Mouse (Mus musculus) limb, embryonic 10.5 days (tissue): ENCODE measurements at regions not wholly inside any gene's neighbourhood (a gene's known extent, or its start where the extent isn't known, plus 50 kb on each side); places are given as distances from the start of the nearest gene placed in this dataset.
A peak's percentile ranks its signal among the peaks of the same experiment; 100 is the strongest.

Experiments
- DNase-seq: peaks from one replicate; pipeline ENCODE4 v3.0.0-alpha.2; 2017; ENCODE audit warnings: low spot score
- H3K27ac ChIP-seq: fragments of 300-500 bp; sonication (generic); 2 replicates; pipeline ENCODE4 v1.5.1; 2016; ENCODE audit warnings: mild to moderate bottlenecking
- H3K27me3 ChIP-seq: fragments of 300-500 bp; sonication (generic); 2 replicates; pipeline ENCODE4 v1.6.1; 2016; ENCODE audit warnings: low read depth, mild to moderate bottlenecking; ENCODE audit not compliant: poor library complexity, severe bottlenecking
- H3K36me3 ChIP-seq: fragments of 300-500 bp; sonication (generic); 2 replicates; pipeline ENCODE4 v1.6.1; 2016; ENCODE audit warnings: mild to moderate bottlenecking, moderate library complexity
- H3K4me1 ChIP-seq: fragments of 300-500 bp; sonication (generic); 2 replicates; pipeline ENCODE4 v1.6.1; 2016
- H3K4me3 ChIP-seq: fragments of 300-500 bp; sonication (generic); 2 replicates; pipeline ENCODE4 v1.5.1; 2016; ENCODE audit warnings: mild to moderate bottlenecking, moderate library complexity
- H3K9me3 ChIP-seq: fragments of 300-500 bp; sonication (generic); replicated peaks from 2 replicates; pipeline ENCODE4 v1.6.1; 2016; ENCODE audit warnings: mild to moderate bottlenecking
- WGBS: fragments of 180-500 bp; shearing (Covaris S2); methylation state at CpG from one replicate; pipeline ENCODE4 v1.1.7; 2016; 5-methylcytosine and 5-hydroxymethylcytosine counted together

- WGBS, result 73% methylated on average over 2 of the region's 2 CpGs
- Histone ChIP-seq H3K27ac (no peak overlapping the region), H3K4me3 (no peak overlapping the region)
Measured at GRCm38 (mm10) chr5:50343681-50344080, 284.9 kb upstream of the Adgra3 start.

GRCm38 (mm10) chr5:50309491-50309890, 250.7 kb upstream of the Adgra3 start:
- 90% methylated on average over 1 of the region's 1 CpGs for WGBS
- H3K36me3 ChIP-seq, result no peaks in the 10 kb centered on the region
- no peak overlapping the region for H3K4me3 ChIP-seq
- H3K27me3 ChIP-seq, result no peaks in the 10 kb centered on the region
- no peaks in the 10 kb centered on the region for H3K9me3 ChIP-seq
- DNase-seq, result no peak
- H3K27ac ChIP-seq, result no peak overlapping the region
- no peaks in the 10 kb centered on the region for H3K4me1 ChIP-seq

More at GRCm38 (mm10) chr5:50343681-50344080, 284.9 kb upstream of the Adgra3 start:
- Histone ChIP-seq H3K36me3 (no peaks in the 10 kb centered on the region), H3K9me3 (no peaks in the 10 kb centered on the region), H3K4me1 (no peaks in the 10 kb centered on the region), H3K27me3 (no peaks in the 10 kb centered on the region)
- DNase-seq, result no peak

GRCm38 (mm10) chr5:50303859-50304480, 245.2 kb upstream of the Adgra3 start:
- Histone ChIP-seq H3K36me3 (no peaks in the 10 kb centered on the region), H3K4me1 (no peaks in the 10 kb centered on the region), H3K27me3 (no peaks in the 10 kb centered on the region), H3K4me3 (no peak overlapping the region), H3K27ac (no peak overlapping the region), H3K9me3 (no peaks in the 10 kb centered on the region)
- DNase-seq, result no peak
- 71% methylated on average over 1 of the region's 1 CpGs for WGBS

GRCm38 (mm10) chr5:50293794-50294193, 235.0 kb upstream of the Adgra3 start:
- Histone ChIP-seq H3K9me3 (no peaks in the 10 kb centered on the region), H3K27ac (no peak overlapping the region), H3K36me3 (no peaks in the 10 kb centered on the region), H3K4me3 (no peak overlapping the region), H3K27me3 (no peaks in the 10 kb centered on the region), H3K4me1 (no peaks in the 10 kb centered on the region)
- WGBS, result 60% methylated on average over 3 of the region's 3 CpGs
- no peak for DNase-seq

- no peak for DNase-seq
- Histone ChIP-seq H3K9me3 (no peaks in the 10 kb centered on the region), H3K4me1 (no peaks in the 10 kb centered on the region), H3K27ac (no peak overlapping the region), H3K36me3 (no peaks in the 10 kb centered on the region), H3K27me3 (no peaks in the 10 kb centered on the region), H3K4me3 (no peak overlapping the region)
- 89% methylated on average over 2 of the region's 2 CpGs for WGBS
Measured at GRCm38 (mm10) chr5:50290879-50291410, 232.1 kb upstream of the Adgra3 start.

GRCm38 (mm10) chr5:50260417-50260816, 201.6 kb upstream of the Adgra3 start:
- H3K4me3 ChIP-seq, result no peak overlapping the region
- H3K4me1 ChIP-seq, result no peaks in the 10 kb centered on the region
- no peak for DNase-seq
- WGBS, result 74% methylated on average over 2 of the region's 2 CpGs
- no peaks in the 10 kb centered on the region for H3K27me3 ChIP-seq
- H3K9me3 ChIP-seq, result no peaks in the 10 kb centered on the region
- no peak overlapping the region for H3K27ac ChIP-seq
- H3K36me3 ChIP-seq, result no peaks in the 10 kb centered on the region

GRCm38 (mm10) chr5:50258017-50258416, 199.2 kb upstream of the Adgra3 start:
- 97% methylated on average over 1 of the region's 1 CpGs for WGBS
- H3K9me3 ChIP-seq, result no peaks in the 10 kb centered on the region
- no peaks in the 10 kb centered on the region for H3K27me3 ChIP-seq
- no peaks in the 10 kb centered on the region for H3K4me1 ChIP-seq
- H3K36me3 ChIP-seq, result no peaks in the 10 kb centered on the region
- no peak for DNase-seq
- no peak overlapping the region for H3K4me3 ChIP-seq
- H3K27ac ChIP-seq, result no peak overlapping the region

- Histone ChIP-seq H3K27ac (no peak overlapping the region), H3K9me3 (no peaks in the 10 kb centered on the region), H3K4me1 (no peaks in the 10 kb centered on the region), H3K27me3 (no peaks in the 10 kb centered on the region), H3K4me3 (no peak overlapping the region), H3K36me3 (no peaks in the 10 kb centered on the region)
- 95% methylated on average over 2 of the region's 2 CpGs for WGBS
- DNase-seq, result no peak
Measured at GRCm38 (mm10) chr5:50234111-50234510, 175.3 kb upstream of the Adgra3 start.

- no peak overlapping the region for H3K27ac ChIP-seq
- DNase-seq, result no peak
- 56% methylated on average over 4 of the region's 4 CpGs for WGBS
- no peaks in the 10 kb centered on the region for H3K4me1 ChIP-seq
- no peak overlapping the region for H3K4me3 ChIP-seq
- no peaks in the 10 kb centered on the region for H3K36me3 ChIP-seq
- no peaks in the 10 kb centered on the region for H3K9me3 ChIP-seq
- H3K27me3 ChIP-seq, result no peaks in the 10 kb centered on the region
Measured at GRCm38 (mm10) chr5:50216956-50217355, 158.2 kb upstream of the Adgra3 start.

- no peaks in the 10 kb centered on the region for H3K4me1 ChIP-seq
- 57% methylated on average over 5 of the region's 5 CpGs for WGBS
- no peaks in the 10 kb centered on the region for H3K27me3 ChIP-seq
- H3K4me3 ChIP-seq, result no peak overlapping the region
- DNase-seq, result no peak
- H3K27ac ChIP-seq, result no peak overlapping the region
- H3K36me3 ChIP-seq, result no peaks in the 10 kb centered on the region
- no peaks in the 10 kb centered on the region for H3K9me3 ChIP-seq
Measured at GRCm38 (mm10) chr5:50215960-50216359, 157.2 kb upstream of the Adgra3 start.

GRCm38 (mm10) chr5:50202307-50203010, 143.7 kb upstream of the Adgra3 start:
- Histone ChIP-seq H3K9me3 (no peaks in the 10 kb centered on the region), H3K27me3 (no peaks in the 10 kb centered on the region), H3K36me3 (no peaks in the 10 kb centered on the region), H3K4me3 (no peak overlapping the region), H3K27ac (no peak overlapping the region), H3K4me1 (no peaks in the 10 kb centered on the region)
- DNase-seq, result no peak
- 71% methylated on average over 7 of the region's 7 CpGs for WGBS

GRCm38 (mm10) chr5:50196423-50196822, 137.6 kb upstream of the Adgra3 start:
- WGBS, result 84% methylated on average over 3 of the region's 3 CpGs
- Histone ChIP-seq H3K9me3 (no peaks in the 10 kb centered on the region), H3K4me3 (no peak overlapping the region), H3K27me3 (no peaks in the 10 kb centered on the region), H3K4me1 (no peaks in the 10 kb centered on the region), H3K27ac (peak overlapping the region; percentile 39; the same call in 1 of the 2 replicates), H3K36me3 (no peaks in the 10 kb centered on the region)
- no peak for DNase-seq

GRCm38 (mm10) chr5:50195993-50196392, 137.2 kb upstream of the Adgra3 start:
- Histone ChIP-seq H3K27me3 (no peaks in the 10 kb centered on the region), H3K9me3 (no peaks in the 10 kb centered on the region), H3K36me3 (no peaks in the 10 kb centered on the region), H3K4me1 (no peaks in the 10 kb centered on the region), H3K4me3 (no peak overlapping the region), H3K27ac (peak overlapping the region; percentile 39; the same call in 1 of the 2 replicates)
- 84% methylated on average over 3 of the region's 3 CpGs for WGBS
- DNase-seq, result no peak
